Mouse (Mus musculus): ENCODE results near the gene Atcay. TPM values are rescaled to one million over a fixed set of nuclear protein-coding genes. Genes with fewer than 3 reads are reported as not detected.

Gene Atcay
- under 1 TPM in 1 of 2 experiments, not detected in 1; 0.06 TPM for total RNA-seq (2021)
- long read RNA-seq, experiment 1, partial matches to known transcripts: 0 of 4 reads
- long read RNA-seq, experiment 1, other reads (novel, unspliced or antisense): 4 of 4 reads
- long read RNA-seq, experiment 2, partial matches to known transcripts: 0 of 2 reads
- long read RNA-seq, experiment 2, other reads (novel, unspliced or antisense): 2 of 2 reads

- intact Hi-C loops (cut with DNase I; ENCODE audit: low total_unique reads): no loop called here
- DNase-seq: no peak
Observed at GRCm38 (mm10) chr10:81230438-81231332, at the start of gene Atcay. Atcay (minus strand) TSS chr10:81230833.

DNA sequence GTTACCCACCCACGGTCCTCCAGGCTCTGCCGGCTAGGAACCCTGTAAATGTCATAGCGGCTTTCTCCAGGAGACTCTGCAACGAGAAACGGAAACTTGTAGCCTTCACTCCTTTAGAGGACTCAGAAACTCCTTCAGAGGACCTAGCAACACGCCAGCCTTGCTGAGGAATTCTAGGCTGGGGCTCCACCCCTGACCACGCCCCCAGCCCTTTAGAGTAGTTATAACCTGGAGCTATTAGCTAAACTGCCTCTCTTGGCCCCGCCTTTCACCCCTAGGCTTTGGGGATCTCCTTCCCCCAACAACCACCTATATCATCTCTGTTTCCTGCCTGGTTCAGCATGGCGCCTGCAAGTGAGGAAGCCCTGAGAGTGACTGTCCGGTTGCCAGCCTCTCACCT, 48.9 kb upstream of the Atcay start:
- intact Hi-C loops (cut with DNase I; ENCODE audit: low total_unique reads): no loop called here
- DNase-seq: no peak

DNA sequence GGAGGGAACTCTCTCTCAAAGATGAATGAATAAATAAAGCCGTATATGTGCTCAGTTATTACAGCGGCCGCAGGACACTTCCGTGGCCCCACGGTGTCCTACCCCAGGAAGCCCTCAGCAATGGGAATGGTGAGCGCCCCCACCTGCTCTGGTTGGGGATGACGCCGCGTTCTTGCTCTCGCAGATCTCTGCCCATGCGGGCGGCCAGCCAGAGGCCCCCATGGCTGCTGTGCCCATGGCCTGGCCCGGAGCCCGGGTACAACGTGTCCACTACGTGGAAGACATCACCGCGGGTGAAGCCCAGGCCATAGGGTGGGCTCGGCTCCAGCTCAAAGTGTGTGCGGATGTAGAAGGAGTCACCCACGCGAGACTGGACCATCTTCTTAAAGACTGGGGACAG, 47.0 kb upstream of the Atcay start:
- intact Hi-C loops (cut with DNase I; ENCODE audit: low total_unique reads): no loop called here
- DNase-seq: no peak

- DNase-seq: no peak
- intact Hi-C loops (cut with DNase I; ENCODE audit: low total_unique reads): no loop called here
Observed at GRCm38 (mm10) chr10:81273842-81274241, 43.2 kb upstream of the Atcay start.

GRCm38 (mm10) chr10:81272356-81272755, 41.7 kb upstream of the Atcay start:
- intact Hi-C loops (cut with DNase I; ENCODE audit: low total_unique reads): no loop called here
- no peak for DNase-seq

DNA sequence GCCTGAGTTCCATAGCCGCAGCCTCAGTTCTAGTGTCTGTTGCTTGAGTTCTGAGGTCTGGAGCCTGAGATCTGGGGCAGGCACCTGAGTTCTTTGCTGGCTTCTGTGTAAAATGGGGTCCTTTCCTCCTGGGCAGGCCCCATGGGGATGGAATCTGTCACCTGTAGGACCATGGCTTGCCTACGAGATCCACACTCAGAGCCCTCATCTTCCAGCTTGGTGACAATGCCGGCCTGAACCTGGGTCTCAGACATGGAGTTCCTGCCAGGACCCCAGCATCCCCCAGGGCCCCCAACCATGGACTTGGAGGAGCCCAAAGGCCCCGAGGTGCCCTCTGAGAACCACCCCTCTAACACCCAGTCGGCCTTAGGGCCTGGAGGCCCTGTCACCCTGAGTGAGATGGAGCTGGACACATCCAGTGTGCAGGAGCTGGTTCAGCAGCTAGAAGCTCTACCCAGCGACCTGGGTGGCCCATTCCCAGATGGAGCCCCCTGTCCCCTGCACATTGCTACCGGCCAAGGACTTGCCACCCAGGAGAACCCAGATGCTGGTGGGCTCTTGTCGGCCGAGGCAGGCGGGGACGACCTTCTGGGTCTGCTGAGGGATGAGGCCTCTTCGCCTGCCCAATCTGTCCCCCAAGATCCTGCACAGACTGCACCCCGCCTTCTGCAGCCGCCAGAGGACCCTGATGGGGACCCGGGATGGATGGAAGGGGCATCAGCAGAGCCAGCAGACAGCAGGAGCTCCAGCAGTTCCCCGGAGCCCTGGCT, 38.2 kb upstream of the Atcay start:
- no peak for DNase-seq
- intact Hi-C loops (cut with DNase I; ENCODE audit: low total_unique reads): no loop called here

DNA sequence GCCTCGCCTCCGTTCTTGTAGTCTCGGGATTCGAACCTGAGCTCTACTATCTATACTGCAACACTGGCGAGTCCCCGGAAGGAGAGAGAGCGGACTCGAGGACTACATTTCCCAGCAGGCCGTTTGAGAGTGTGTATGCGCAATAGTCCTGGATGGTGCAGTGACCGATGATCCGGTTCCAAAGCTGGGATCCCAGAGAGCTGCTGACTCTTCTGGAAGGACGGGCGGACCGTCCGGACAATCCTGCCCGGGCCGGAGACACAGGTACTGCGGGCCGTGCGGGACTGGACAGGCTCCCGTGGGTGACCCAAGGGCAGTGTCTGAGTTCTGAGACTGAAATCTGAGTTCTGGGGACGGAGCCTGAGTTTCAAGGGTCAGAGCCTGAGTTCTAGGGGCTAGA, 37.4 kb upstream of the Atcay start:
- DNase-seq: peak; percentile 85
- intact Hi-C loops (cut with DNase I; ENCODE audit: low total_unique reads): no loop called here

DNA sequence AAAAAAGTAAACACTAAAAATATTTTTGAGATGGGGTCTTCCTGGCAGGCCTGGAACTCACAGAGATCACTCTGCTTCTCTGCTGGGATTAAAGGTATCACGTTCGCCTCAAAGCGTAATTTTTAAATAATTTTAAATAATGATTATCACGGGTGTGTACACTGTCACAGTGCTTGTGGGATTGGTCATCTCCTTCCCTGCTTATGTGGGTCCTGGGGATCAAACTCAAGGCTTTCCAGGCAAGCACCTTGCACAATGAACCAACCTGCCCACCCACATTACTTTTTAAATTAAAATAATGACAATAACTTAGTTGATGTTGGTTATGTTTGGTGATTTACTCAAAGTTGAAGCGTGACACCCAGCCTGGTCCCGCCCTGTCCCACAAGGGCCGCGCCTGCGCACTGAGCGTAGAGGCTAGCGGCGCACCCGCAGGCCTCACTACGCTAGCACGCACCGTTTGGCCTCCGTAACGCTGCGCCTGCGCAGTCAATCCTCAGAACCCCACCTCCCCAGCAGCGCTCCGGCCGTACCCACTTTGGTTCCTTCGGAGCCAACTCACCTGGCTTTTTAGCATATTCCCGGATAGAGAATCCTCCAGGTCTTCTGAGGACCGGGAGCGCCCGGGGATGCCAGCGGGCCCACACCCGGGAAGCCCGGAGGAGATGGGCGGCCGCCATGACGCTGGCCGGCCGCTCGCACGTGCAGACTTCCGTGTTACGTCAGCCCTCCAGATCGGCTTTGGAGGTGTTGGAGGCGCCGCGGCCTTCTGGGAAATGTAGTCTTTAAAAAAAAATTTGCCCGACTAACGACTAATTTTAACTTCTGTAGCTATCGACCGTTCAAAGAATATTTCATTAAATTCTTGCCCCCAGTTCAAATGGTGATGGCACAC, 35.8 kb upstream of the Atcay start, which contains the start of the genes Mrpl54 and Apba3:
TSS of gene Mrpl54 (minus strand) at position 724 of the 895 bp plus-strand sequence.
TSS of gene Apba3 (plus strand) at position 750 of the 895 bp plus-strand sequence.
- DNase-seq: peak; percentile 97
- intact Hi-C loops (cut with DNase I; ENCODE audit: low total_unique reads): no loop called here

DNA sequence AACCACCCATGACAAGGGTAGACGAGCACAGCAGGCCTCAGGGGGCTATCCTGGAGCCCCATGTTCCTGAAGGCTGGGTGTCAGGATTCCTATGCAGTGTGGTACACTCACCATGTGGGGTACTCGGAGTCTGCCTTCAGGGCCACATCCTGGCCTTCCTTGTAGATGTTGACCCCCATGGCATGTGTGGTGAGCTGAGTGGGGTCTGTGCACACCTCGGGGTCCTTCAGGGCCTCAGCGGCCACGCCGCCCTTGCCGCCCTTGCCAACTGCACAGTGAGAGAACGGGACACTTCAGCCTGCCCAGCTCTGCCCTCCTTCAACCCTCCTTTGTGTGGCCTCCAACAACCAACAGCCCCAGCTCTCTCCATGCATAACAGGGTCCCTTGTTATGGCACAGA, 34.9 kb upstream of the Atcay start:
- intact Hi-C loops (cut with DNase I; ENCODE audit: low total_unique reads): no loop called here

GRCm38 (mm10) chr10:81261025-81261424, 30.4 kb upstream of the Atcay start:
- DNase-seq: no peak
- intact Hi-C loops (cut with DNase I; ENCODE audit: low total_unique reads): no loop called here

More for the DNA sequence above, 34.9 kb upstream of the Atcay start:
- no peak for DNase-seq

DNA sequence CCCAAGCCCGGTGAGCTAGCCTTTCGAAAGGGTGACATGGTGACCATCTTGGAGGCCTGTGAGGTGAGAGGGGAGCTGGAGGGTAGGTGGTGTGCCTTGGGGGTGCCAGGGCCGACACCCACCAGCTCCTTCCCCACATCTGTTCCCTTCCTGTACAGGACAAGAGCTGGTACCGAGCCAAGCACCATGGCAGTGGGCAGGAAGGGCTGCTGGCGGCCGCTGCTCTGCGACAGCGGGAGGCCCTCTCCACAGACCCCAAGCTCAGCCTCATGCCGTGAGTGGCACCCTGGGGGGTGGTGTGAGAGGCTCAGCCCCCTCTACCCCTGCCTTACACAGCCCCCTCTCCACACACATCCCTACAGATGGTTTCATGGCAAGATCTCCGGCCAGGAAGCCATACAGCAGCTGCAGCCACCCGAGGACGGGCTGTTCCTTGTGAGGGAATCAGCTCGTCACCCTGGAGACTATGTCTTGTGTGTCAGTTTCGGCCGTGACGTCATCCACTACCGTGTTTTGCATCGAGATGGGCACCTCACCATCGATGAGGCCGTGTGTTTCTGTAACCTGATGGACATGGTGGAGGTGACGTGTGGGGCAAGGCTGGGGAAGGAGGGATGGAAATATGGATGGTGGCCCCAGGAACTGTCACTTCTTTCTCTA, 28.7 kb upstream of the Atcay start:
- intact Hi-C loops (cut with DNase I; ENCODE audit: low total_unique reads): no loop called here
- DNase-seq: no peak

GRCm38 (mm10) chr10:81257158-81258039, 26.8 kb upstream of the Atcay start:
- intact Hi-C loops (cut with DNase I; ENCODE audit: low total_unique reads): no loop called here
- DNase-seq: no peak

DNA sequence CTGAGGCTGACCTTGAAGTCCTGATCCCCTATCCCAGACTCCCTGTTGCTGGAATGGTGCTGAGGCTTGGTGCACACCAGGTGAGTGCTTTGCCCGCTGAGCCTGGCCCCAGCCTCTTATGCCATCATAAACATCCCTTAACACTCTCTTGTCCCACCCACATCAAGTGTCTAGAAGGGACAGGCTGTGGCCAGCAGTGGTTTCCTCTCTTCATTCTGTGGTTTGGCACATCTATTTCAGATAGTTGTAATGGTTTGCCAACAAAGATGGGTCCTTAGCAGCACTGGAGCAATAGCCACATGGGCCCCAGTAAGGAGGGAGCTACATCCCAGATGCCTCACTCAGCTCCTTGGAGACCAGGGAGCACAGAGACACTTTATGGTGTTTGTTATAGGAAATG, 24.3 kb upstream of the Atcay start:
- intact Hi-C loops (cut with DNase I; ENCODE audit: low total_unique reads): no loop called here
- DNase-seq: no peak

GRCm38 (mm10) chr10:81252424-81253419, 22.1 kb upstream of the Atcay start, which contains the start of gene Matk:
Matk (plus strand) TSS chr10:81252935.
- no peak for DNase-seq
- intact Hi-C loops (cut with DNase I; ENCODE audit: low total_unique reads): no loop called here

DNA sequence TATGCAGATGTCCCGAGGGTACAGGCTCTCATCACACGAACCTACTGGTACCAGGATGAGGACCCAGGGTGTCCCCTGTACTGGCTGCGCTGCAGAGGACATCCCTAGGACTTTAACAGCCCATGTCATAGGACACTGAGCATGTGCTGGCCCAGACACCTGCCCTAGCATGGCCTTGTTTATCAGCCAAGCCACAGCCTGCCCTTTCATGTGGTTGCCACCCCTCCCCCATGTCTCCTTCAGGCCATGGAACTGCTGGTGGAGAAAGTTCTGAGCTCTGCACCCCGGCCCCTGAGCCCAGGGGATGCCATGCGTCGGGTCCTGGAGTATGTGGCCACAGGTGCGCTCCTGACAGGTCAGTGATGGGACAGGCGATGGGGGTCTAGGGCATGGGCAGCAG, 18.8 kb upstream of the Atcay start:
- DNase-seq: no peak
- intact Hi-C loops (cut with DNase I; ENCODE audit: low total_unique reads): no loop called here

GRCm38 (mm10) chr10:81247804-81248203, 17.2 kb upstream of the Atcay start:
- intact Hi-C loops (cut with DNase I; ENCODE audit: low total_unique reads): no loop called here
- no peak for DNase-seq

All from gastrocnemius, postnatal 14 days (tissue).